Mouse (Mus musculus): ENCODE results near the gene Ttc36. TPM values are rescaled to one million over a fixed set of nuclear protein-coding genes. Genes with fewer than 3 reads are reported as not detected.

The Ttc36 gene
- polyA plus RNA-seq, 1 experiment from 2014 or later: 7.3 TPM

GRCm38 (mm10) chr9:44819920-44820827 lies 17.3 kb upstream of the Ttc36 start:
- Histone ChIP-seq H3K4me3 (ENCODE audit: low read depth, low read length) (no peak overlapping the region), H3K9ac (ENCODE audit: low read depth, low read length) (no peak overlapping the region), H3K27me3 (replicated peaks; ENCODE audit: control insufficient read depth, insufficient read depth, low read length) (no peaks in the 10 kb centered on the region), H3K27ac (ENCODE audit: low read depth, low read length) (no peak overlapping the region), H3K9me3 (ENCODE audit: control insufficient read depth, low read length) (no peaks in the 10 kb centered on the region), H3K36me3 (ENCODE audit: control insufficient read depth, insufficient read depth, low read length) (peaks cover 86% of the 10 kb centered on the region), H3K4me2 (no peak overlapping the region), H3K4me1 (replicated peaks; ENCODE audit: control insufficient read depth, insufficient read depth, low read length) (no peaks in the 10 kb centered on the region)
- 90% methylated on average over 15 of the region's 15 CpGs for WGBS
- ATAC-seq (replicated peaks; ENCODE audit: low FRiP score) (no peak), DNase-seq (ENCODE audit: low spot score) (no peak)

GRCm38 (mm10) chr9:44817522-44817921 lies 14.7 kb upstream of the Ttc36 start:
- Histone ChIP-seq H3K4me1 (replicated peaks; ENCODE audit: control insufficient read depth, insufficient read depth, low read length) (no peaks in the 10 kb centered on the region), H3K9ac (ENCODE audit: low read depth, low read length) (no peak overlapping the region), H3K4me2 (no peak overlapping the region), H3K27ac (ENCODE audit: low read depth, low read length) (no peak overlapping the region), H3K4me3 (ENCODE audit: low read depth, low read length) (no peak overlapping the region), H3K36me3 (ENCODE audit: control insufficient read depth, insufficient read depth, low read length) (peaks cover 81% of the 10 kb centered on the region), H3K9me3 (ENCODE audit: control insufficient read depth, low read length) (no peaks in the 10 kb centered on the region), H3K27me3 (replicated peaks; ENCODE audit: control insufficient read depth, insufficient read depth, low read length) (no peaks in the 10 kb centered on the region)
- DNase-seq (ENCODE audit: low spot score) (no peak), ATAC-seq (replicated peaks; ENCODE audit: low FRiP score) (no peak)
- 80% methylated on average over 5 of the region's 5 CpGs for WGBS

DNA sequence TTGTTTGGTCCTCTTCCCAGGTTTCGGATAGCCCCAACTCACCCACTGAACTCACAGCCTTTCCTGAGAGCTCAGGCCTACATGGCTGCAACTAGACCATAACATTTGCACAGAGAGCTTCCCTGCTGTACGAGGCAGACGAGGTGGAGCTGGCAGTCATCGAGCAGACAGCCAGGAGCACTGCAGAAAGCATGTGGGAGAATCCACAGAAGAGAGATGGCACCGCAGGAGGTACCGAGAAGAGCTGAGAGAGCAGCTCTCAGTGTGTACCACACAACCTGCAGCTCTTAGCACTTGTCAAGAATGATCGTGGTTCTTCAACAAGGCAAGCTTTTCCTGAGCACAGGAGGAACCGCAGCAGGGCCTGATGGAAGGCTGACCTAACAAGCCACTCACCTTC lies 11.3 kb upstream of the Ttc36 start:
- no peaks in the 10 kb centered on the region for H3K9me3 ChIP-seq (ENCODE audit: control insufficient read depth, low read length)
- no peak overlapping the region for H3K4me3 ChIP-seq (ENCODE audit: low read depth, low read length)
- DNase-seq (ENCODE audit: low spot score) (no peak), ATAC-seq (replicated peaks; ENCODE audit: low FRiP score) (no peak)
- no peak overlapping the region for H3K9ac ChIP-seq (ENCODE audit: low read depth, low read length)
- H3K36me3 ChIP-seq (ENCODE audit: control insufficient read depth, insufficient read depth, low read length): peaks cover 66% of the 10 kb centered on the region
- H3K4me1 ChIP-seq (replicated peaks; ENCODE audit: control insufficient read depth, insufficient read depth, low read length): no peaks in the 10 kb centered on the region
- H3K27me3 ChIP-seq (replicated peaks; ENCODE audit: control insufficient read depth, insufficient read depth, low read length): no peaks in the 10 kb centered on the region
- H3K4me2 ChIP-seq: no peak overlapping the region
- H3K27ac ChIP-seq (ENCODE audit: low read depth, low read length): no peak overlapping the region
- 88% methylated on average over 8 of the region's 8 CpGs for WGBS

- Histone ChIP-seq H3K4me3 (ENCODE audit: low read depth, low read length) (no peak overlapping the region), H3K36me3 (ENCODE audit: control insufficient read depth, insufficient read depth, low read length) (peaks cover 61% of the 10 kb centered on the region), H3K9me3 (ENCODE audit: control insufficient read depth, low read length) (no peaks in the 10 kb centered on the region), H3K27ac (ENCODE audit: low read depth, low read length) (no peak overlapping the region), H3K27me3 (replicated peaks; ENCODE audit: control insufficient read depth, insufficient read depth, low read length) (no peaks in the 10 kb centered on the region), H3K9ac (ENCODE audit: low read depth, low read length) (no peak overlapping the region), H3K4me1 (replicated peaks; ENCODE audit: control insufficient read depth, insufficient read depth, low read length) (no peaks in the 10 kb centered on the region), H3K4me2 (no peak overlapping the region)
- DNase-seq (ENCODE audit: low spot score) (no peak), ATAC-seq (replicated peaks; ENCODE audit: low FRiP score) (no peak)
- WGBS: 88% methylated on average over 10 of the region's 10 CpGs
These were observed 7.4 kb upstream of the Ttc36 start for GRCm38 (mm10) chr9:44810316-44810715.

- H3K4me3 ChIP-seq (ENCODE audit: low read depth, low read length): no peak overlapping the region
- no peak overlapping the region for H3K4me2 ChIP-seq
- 94% methylated on average over 10 of the region's 10 CpGs for WGBS
- no peaks in the 10 kb centered on the region for H3K9me3 ChIP-seq (ENCODE audit: control insufficient read depth, low read length)
- H3K27me3 ChIP-seq (replicated peaks; ENCODE audit: control insufficient read depth, insufficient read depth, low read length): no peaks in the 10 kb centered on the region
- H3K36me3 ChIP-seq (ENCODE audit: control insufficient read depth, insufficient read depth, low read length): peaks cover 43% of the 10 kb centered on the region
- H3K27ac ChIP-seq (ENCODE audit: low read depth, low read length): no peak overlapping the region
- no peak for ATAC-seq (replicated peaks; ENCODE audit: low FRiP score)
- no peaks in the 10 kb centered on the region for H3K4me1 ChIP-seq (replicated peaks; ENCODE audit: control insufficient read depth, insufficient read depth, low read length)
- no peak overlapping the region for H3K9ac ChIP-seq (ENCODE audit: low read depth, low read length)
- no peak for DNase-seq (ENCODE audit: low spot score)
These were observed 4.9 kb upstream of the Ttc36 start for GRCm38 (mm10) chr9:44807778-44808177.

DNA sequence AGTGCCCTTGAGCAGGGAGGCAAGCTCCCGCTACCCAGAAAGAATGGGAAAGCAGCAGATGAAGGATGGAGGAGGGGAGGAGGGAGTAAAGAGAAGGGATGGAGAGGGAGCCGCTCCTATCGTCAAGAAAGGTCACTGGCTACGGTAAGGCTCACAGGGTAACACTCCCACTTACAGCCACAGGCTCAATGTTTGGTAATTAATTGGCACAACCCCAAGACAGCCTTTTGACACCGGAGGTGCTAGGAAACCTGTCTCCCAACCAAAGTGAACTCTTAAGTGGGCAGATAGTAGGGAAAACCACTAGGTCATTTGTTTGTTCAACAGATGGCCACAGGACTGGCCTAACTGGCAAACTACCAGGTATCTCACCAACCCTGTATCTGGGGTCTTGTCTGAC lies 4.3 kb upstream of the Ttc36 start:
- peaks cover 39% of the 10 kb centered on the region for H3K36me3 ChIP-seq (ENCODE audit: control insufficient read depth, insufficient read depth, low read length)
- H3K27ac ChIP-seq (ENCODE audit: low read depth, low read length): no peak overlapping the region
- no peaks in the 10 kb centered on the region for H3K4me1 ChIP-seq (replicated peaks; ENCODE audit: control insufficient read depth, insufficient read depth, low read length)

GRCm38 (mm10) chr9:44805536-44805935 lies 2.7 kb upstream of the Ttc36 start:
- ATAC-seq (replicated peaks; ENCODE audit: low FRiP score): no peak
- Histone ChIP-seq H3K27ac (ENCODE audit: low read depth, low read length) (no peak overlapping the region), H3K4me2 (no peak overlapping the region), H3K9ac (ENCODE audit: low read depth, low read length) (no peak overlapping the region), H3K27me3 (replicated peaks; ENCODE audit: control insufficient read depth, insufficient read depth, low read length) (0 out of 2 replicates have a peak, but pooled peaks cover under 1% of the 10 kb centered on the region), H3K4me3 (ENCODE audit: low read depth, low read length) (no peak overlapping the region), H3K9me3 (ENCODE audit: control insufficient read depth, low read length) (no peaks in the 10 kb centered on the region), H3K36me3 (ENCODE audit: control insufficient read depth, insufficient read depth, low read length) (peaks cover 33% of the 10 kb centered on the region), H3K4me1 (replicated peaks; ENCODE audit: control insufficient read depth, insufficient read depth, low read length) (0 out of 2 replicates have a peak, but pooled peaks cover 4% of the 10 kb centered on the region)
- WGBS: 90% methylated on average over 5 of the region's 5 CpGs
- DNase-seq (ENCODE audit: low spot score): no peak

More for the DNA sequence above, 4.3 kb upstream of the Ttc36 start:
- DNase-seq (ENCODE audit: low spot score) (no peak), ATAC-seq (replicated peaks; ENCODE audit: low FRiP score) (no peak)
- H3K9me3 ChIP-seq (ENCODE audit: control insufficient read depth, low read length): no peaks in the 10 kb centered on the region
- WGBS: 79% methylated on average over 5 of the region's 5 CpGs
- no peak overlapping the region for H3K4me3 ChIP-seq (ENCODE audit: low read depth, low read length)
- H3K4me2 ChIP-seq: no peak overlapping the region
- no peaks in the 10 kb centered on the region for H3K27me3 ChIP-seq (replicated peaks; ENCODE audit: control insufficient read depth, insufficient read depth, low read length)
- H3K9ac ChIP-seq (ENCODE audit: low read depth, low read length): no peak overlapping the region

GRCm38 (mm10) chr9:44804678-44805077 lies 1.8 kb upstream of the Ttc36 start:
- Histone ChIP-seq H3K4me2 (no peak overlapping the region), H3K9ac (ENCODE audit: low read depth, low read length) (no peak overlapping the region), H3K4me1 (replicated peaks; ENCODE audit: control insufficient read depth, insufficient read depth, low read length) (peaks cover 10% of the 10 kb centered on the region), H3K9me3 (ENCODE audit: control insufficient read depth, low read length) (no peaks in the 10 kb centered on the region), H3K4me3 (ENCODE audit: low read depth, low read length) (no peak overlapping the region), H3K27ac (ENCODE audit: low read depth, low read length) (no peak overlapping the region), H3K27me3 (replicated peaks; ENCODE audit: control insufficient read depth, insufficient read depth, low read length) (peaks cover 7% of the 10 kb centered on the region; the same call in 1 of the 2 replicates), H3K36me3 (ENCODE audit: control insufficient read depth, insufficient read depth, low read length) (peaks cover 25% of the 10 kb centered on the region)
- DNase-seq (ENCODE audit: low spot score) (no peak), ATAC-seq (replicated peaks; ENCODE audit: low FRiP score) (no peak)
- 92% methylated on average over 10 of the region's 10 CpGs for WGBS

DNA sequence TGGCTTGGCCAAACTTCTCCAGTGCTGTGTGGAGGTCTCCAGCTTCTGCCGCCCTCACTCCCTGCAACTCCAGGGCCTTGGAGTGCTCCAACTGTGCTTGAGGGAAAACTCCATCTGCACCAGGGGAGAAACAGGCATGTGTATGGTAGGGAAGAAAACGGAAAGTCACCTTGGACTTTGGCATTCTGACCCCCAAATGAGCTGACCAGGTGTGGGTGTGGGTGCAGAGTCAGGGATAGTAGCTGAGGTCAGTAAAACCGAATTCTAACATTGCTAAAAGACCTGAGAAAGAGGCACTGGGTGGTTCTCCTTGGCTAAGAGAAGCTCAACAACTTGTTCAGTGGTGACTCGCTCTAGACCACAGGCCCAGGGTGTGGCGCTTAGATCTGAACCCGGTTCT lies 1.2 kb downstream of the Ttc36 start:
- H3K27ac ChIP-seq (ENCODE audit: low read depth, low read length): no peak overlapping the region
- no peaks in the 10 kb centered on the region for H3K9me3 ChIP-seq (ENCODE audit: control insufficient read depth, low read length)
- no peak overlapping the region for H3K9ac ChIP-seq (ENCODE audit: low read depth, low read length)
- DNase-seq (ENCODE audit: low spot score) (no peak), ATAC-seq (replicated peaks; ENCODE audit: low FRiP score) (no peak)
- no peak overlapping the region for H3K4me2 ChIP-seq
- peaks cover 7% of the 10 kb centered on the region for H3K36me3 ChIP-seq (ENCODE audit: control insufficient read depth, insufficient read depth, low read length)
- 70% methylated on average over 6 of the region's 6 CpGs for WGBS
- H3K4me1 ChIP-seq (replicated peaks; ENCODE audit: control insufficient read depth, insufficient read depth, low read length): peaks cover 14% of the 10 kb centered on the region
- peaks cover 17% of the 10 kb centered on the region for H3K27me3 ChIP-seq (replicated peaks; ENCODE audit: control insufficient read depth, insufficient read depth, low read length)
- H3K4me3 ChIP-seq (ENCODE audit: low read depth, low read length): no peak overlapping the region
